Mouse (Mus musculus) cerebellum, postnatal 25 days (tissue): ENCODE data around the gene Tmem186.

ENCODE experiments used
- DNase-seq, 2 experiments: peaks; one replicate each; pipeline ENCODE4 v3.0.0; 2021; ENCODE audit warnings: mixed read lengths in 2 of 2

Tmem186 gene

DNA sequence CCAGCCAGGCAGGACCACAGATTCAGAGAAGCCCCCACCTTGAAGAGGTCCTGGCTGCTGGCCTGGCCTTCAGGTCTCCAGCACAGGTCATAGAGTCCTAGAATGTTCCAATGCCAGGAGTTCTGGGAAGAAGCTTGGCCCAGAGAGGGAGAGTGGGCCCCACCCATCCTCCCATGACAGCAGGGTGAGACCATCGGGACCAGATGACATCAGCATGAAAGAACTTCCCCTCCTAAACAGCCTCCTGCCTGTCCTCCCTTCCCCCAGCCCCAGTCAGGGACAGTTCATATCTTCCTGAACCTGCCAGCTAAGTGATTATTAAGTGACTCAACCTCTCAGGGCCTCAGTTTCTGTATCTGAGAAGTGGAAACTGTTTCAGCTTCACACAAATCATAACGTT is 28.9 kb upstream of the Tmem186 start:
- no peak for DNase-seq

DNA sequence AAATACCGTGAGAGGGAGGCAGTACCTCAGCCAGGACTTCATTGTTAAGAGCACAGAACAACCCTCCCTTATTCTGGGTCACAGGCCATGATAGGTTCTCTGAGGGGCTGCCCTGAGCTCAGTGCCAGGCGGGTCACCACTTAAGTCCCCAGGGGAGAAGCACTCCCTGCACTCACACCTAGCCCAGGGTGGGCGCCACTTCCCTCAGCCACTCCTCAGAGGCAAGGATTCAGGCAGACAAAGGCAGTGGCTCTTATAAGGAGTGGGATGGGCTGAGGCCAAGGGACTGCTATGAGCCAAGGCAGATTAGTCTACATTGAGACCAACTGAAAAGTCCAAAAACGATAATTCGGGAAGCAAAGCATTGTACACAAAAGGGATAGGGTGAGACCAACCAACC is 27.9 kb upstream of the Tmem186 start:
- DNase-seq: no peak

DNA sequence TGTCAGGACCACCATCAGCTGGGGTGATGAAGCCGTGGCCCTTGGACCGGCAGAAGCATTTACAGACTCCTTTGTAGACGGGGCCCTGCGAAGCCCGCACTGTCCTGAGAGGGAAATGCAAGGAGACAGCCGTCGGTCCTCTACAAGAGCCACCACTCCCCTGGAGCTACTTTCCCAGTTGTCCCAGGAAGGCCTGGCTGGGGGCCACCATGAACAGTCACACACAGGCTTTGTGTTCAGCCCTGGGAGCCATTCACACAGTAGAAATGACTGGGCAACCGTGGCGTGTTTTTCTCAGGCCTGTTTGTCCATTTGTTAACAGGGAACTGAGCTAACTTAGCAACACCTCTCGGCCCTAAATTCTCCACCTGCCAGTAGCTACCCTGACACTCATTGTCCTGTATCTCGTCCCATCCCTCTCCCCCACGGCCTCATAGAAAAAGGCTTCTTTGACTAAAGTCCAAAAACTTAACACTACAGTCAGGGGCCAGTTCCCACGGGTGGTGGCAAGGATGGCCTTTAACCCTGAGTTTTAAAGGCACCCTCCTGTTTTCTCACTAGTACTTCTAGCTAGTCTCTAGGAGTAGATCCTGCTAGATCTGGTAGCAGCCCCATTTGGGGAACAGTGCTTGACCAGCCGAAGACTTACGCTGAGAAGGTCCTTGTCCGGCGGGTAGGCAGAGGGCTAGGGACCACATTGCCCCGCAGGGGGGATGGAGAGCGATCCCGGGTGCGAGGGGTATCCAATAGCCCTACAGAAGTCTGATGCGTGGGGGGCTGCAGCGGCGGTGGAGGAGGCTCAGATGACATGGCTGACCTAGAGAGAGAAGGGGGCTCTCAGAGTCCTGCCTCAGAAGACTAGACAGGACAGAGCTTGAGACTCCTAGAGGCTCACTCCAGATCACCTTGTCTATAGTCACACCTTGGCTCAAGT is 26.4 kb upstream of the Tmem186 start:
- DNase-seq: no peak

DNA sequence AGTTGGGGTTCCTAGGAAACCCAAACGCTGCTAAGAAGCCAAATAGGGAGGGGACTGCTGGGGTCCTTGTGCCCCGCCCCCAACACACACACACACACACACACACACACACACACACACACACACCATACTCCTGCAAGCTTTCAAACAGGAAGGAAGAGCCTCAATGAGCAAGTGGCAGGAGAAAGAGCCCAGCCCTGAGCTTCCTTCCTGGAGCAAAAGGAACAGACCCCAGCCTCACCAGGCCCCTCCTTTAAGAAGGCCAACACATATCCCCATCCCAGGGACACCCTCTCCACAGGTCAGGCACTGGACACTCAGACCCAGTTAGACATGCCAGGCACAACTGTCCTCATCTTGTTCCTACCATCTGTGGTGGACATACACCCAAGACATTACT is 25.5 kb upstream of the Tmem186 start:
- DNase-seq: no peak

DNA sequence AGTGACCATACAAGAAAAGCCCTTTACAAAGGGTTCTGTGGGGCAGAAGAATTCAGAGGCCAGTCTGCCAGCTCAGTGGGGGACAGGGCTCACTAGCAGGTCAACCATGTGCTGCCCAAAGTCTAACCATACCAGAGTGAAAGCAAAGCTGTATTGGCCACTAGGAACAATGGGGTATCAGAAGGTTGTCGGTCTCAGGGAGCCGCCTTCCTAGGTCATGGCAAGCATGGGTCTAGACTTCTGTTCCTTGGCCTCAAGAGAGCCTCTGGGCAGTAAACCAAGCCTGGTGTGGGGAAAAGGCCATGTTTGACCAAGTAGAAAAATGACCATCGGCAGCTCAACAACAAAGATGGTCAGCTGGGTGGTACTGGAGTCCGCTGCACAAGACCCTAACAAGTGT is 21.3 kb upstream of the Tmem186 start:
- peak; percentile 44 to 66 for DNase-seq

DNA sequence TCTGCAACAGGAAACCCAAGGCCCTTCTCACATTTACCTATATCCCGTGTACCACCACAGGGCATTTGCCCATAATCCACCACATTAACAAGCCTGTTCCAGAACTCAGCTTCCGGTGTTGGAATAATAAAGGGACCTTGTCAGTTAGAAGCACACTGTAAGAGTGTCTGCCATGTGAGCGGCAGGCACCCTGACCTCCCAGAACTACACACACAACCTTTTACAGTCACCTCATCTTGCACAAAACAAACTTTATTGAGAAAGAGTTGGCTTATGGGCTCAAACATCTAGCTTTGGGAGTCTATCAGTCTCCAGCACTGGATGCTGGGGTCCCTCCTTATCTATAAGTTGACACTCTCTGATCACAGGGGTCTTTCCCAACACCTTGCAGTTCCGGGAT is 20.8 kb upstream of the Tmem186 start:
- no peak for DNase-seq

DNA sequence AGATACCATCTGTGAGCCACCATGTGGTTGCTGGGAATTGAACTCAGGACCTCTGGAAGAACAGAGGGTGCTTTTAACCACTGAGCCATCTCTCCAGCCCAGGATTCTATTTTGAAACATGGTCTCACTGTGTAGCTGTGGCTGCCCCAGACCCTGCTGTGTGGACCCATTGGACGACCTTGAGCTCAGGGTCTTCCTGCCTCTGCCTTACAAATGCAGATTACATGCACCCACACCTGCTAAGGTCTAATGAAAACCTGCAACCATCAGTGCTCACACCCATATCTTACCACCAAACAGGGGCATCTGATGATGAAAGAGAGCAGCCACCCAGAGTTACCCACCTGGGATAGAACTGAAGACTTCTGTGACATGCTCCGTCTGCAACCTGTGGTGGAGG is 18.7 kb upstream of the Tmem186 start:
- no peak for DNase-seq

DNA sequence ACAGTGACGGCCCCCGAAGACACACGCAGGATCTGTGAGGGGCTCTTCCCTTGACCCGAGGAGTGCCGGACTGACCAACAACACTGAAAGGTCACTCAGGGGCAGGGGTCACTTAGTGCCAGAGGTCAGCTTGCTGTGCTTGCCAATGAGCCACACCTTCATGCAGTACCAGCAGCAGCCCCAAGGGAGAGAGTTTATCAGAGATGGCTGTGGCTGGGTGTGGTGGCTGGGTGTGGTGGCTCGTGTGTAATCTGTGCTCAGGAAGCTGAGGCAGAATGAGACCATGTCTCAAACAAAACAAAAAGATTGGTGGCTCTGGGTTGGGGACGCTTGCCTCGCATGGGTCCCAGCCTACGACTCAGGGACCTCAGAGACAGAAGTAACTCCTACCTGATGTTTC is 18.1 kb upstream of the Tmem186 start:
- DNase-seq: no peak

DNA sequence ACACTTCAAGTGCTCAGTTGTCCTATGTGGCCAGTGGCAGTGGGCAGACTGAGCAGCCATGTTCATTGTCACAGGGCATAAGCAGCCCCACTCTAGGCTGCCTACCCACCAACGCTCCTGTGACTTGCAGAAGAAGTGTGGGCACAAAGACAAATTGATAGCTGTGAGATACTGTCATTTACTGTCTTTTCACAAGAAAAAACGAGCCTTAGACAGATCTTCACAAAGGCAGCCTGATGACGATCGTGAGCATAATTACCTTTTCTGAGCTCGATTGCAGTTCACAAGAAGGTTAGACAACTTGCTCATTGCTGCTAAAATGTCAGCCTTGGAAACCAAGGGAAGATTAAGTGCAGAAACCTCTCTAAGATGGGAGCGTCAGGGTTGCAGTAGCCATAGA is 17.6 kb upstream of the Tmem186 start:
- DNase-seq: no peak

DNA sequence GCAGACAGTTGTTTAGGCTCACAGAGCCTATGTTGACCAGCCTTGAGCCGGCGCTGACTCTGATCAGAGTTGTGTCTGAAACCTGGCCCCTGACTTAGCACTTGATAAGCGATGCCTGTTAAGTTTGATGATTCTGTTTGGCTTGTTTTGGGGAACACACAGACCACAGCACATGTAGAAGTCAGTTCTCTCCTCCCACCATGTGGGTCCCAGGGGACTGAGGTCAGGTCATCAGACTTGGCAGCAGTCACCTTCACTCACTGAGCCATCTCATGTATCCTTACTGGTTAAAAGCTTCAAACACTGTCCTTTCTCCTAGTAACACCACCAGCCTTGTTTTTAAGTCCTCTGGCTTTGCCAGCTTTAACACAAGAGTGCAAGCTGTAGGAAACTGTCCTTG is 12.5 kb upstream of the Tmem186 start:
- no peak for DNase-seq

DNA sequence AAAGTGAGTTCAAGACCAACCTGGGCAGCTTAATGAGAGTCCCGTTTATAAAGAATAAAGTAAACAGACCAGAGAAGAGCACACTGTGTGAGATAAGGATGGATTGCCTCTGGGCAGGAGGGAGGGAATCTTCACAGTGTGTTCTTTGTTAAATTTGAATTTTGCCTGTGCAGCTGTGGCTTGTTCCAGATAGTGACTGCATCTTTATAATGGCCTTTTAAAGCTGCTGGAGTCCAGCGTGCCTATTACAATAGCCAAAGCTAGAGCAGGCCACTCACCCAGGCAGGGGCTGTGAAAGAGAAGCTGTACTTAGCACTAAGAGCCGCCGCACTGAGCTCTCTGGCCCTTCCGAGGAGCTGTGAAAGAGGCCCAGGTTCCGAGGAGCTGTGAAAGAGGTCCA is 8.0 kb upstream of the Tmem186 start:
- no peak for DNase-seq

DNA sequence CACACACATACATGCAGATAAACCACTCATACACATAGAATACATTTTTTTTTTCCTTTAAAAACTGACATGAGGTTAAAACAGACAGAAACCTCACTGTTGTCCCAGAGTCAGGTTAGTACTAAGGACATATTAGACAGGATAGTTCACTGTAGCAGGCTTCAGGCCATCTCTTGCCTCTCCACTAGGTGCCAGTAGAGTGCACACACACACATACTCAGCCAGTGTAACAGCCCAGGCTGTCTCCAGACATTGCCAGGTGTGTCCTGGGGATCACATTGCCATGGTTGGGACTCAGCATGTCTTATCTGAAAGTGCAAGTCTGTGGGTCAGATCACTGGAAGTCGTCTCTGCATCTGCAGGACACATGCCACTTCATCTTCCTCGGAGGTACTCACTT is 6.3 kb upstream of the Tmem186 start:
- peak; percentile 35 to 67 for DNase-seq

DNA sequence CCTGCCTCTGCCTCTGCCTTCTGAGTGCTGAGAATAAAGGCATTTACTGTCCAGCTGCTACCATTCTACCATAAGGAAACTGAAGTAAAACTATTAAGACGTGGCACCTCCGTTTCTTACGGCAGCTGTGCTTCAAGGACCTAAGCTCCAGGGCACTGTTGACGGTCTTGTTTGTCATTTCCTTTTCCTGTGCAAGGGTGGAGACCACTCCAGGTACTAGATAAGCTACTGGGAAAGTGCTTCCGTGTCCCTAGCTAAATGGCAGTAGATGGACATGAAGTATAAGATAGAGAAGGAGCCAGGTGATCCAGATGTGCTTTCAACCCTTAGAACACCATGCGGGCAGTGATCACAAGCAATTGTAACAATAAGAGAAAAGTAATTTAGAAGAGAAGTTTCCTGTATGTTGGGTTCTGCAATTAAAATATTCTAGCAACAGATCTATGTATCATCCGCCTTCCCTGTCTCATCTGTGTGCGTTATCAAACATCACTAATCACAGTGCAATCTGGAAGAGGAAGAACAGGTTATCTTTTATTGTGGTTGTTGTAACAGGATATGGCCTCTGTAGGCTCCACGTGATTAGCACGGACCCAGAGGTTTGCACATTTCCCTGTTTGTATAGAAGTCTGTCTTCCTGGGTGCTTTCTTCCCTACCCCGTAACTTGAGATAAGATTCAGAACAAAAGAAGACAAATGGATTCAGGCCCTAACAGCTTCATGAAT is 2.1 kb upstream of the Tmem186 start:
- no peak for DNase-seq

DNA sequence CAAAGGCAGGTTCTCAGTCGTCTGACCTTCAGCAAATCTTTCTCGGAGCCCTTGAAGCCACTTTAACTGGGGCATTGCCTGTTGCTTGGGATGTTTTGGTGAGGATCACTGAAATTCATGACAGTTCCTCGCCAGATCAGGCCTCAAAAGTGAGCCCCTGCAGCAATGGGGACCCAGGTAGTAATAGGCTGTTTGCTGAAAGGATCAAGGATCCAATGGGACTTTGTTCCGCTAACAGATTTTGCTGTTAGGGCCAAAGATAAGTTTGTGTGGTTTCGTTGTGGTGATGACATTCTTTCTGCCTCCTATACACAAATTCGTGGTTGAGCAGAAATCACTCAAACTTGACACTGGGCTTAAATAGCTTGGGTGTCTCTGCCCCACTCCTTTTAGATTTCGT is 619 bp upstream of the Tmem186 start:
- no peak for DNase-seq

DNA sequence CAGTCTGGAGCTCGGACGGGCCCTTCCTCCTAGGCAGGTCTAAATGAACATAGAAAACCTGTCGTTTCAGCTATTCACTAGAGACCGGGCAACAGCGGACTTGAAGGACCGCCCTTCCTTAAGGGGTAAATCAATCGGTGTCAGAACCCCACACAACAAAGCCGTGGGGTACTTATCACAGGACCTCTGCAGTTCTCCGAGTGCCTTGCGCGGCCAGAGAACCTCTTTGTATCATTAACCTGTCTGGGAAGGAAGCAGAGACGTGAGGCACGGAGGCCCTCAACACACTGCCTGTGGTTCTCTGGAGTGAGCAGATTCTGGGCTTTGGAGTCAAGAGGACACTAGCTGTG is 670 bp downstream of the Tmem186 start:
- DNase-seq: no peak

DNA sequence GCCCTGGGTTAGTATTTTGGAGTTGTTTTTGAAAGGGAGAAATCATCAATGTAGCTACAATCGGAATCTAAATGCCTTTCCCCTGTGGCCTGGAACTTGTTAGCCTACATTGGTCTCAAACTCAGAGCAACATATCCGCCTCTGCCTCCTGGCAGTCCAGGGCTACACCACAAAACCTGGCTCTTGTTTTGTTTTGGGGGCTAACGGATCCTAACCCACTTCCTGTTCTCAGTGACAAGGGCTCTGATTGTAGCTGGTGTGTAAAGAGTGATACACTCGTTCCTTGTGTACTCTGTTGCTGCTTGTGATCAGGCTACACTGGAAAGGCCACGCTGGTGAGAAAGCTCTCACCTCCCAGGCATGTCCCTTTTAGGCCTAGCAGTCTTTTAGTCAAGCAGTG is 6.1 kb downstream of the Tmem186 start:
- no peak for DNase-seq

DNA sequence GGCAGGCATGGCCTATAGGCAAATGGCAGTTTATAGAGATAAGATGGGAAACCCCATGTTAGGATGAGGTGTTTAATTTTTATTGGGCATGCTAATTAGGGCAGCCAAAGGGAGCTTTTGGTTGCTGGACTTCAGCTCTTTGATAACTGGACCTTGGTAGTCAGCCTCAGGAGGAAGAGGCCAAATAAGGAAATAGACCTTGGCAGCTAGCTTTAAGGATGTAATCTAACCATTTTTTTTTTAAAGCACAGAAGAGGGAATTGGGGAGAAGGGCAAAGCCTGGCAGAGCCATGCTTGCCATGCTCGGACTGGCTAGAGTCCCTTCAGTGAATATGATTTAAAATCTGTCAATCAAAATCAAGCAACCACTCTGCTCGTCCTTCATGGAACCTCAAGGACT is 7.1 kb downstream of the Tmem186 start:
- no peak for DNase-seq

DNA sequence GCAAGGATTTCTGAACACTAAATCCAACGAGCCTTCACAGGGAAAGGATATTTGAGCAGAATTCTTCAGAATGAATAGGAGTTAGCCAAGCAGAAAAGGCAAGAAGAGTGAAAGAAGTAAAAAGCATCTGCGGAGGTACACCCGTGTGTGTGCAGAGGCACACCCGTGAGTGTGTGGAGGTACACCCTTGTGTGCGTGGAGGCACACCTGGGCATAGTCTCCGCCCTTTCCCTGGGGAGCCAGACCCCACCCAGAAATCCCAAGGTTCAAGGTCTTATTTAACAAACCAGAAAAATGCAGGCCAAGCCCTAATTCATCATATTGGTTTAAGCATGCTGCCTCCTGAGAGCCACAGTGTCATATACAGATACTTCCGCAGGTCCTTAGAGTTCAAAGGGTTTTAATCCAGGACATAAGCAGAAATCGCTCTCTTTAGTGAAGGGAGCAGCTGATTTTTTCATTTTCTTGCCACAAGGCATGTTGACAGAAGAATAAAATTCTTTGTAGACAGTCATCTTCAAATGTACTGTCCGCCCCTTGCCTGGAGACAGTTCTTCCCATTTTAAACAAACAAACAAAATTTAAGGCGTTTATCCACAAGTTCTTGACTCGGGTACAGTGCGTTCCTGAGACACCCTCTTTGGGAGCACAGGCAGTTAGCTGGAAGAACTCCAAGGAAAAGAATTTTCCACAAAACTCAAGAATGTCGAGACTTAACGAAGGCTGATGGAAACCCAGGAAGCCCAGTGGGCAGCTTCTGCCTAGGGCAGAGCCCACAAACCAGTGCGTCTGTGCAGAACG is 17.0 kb downstream of the Tmem186 start:
- no peak for DNase-seq

DNA sequence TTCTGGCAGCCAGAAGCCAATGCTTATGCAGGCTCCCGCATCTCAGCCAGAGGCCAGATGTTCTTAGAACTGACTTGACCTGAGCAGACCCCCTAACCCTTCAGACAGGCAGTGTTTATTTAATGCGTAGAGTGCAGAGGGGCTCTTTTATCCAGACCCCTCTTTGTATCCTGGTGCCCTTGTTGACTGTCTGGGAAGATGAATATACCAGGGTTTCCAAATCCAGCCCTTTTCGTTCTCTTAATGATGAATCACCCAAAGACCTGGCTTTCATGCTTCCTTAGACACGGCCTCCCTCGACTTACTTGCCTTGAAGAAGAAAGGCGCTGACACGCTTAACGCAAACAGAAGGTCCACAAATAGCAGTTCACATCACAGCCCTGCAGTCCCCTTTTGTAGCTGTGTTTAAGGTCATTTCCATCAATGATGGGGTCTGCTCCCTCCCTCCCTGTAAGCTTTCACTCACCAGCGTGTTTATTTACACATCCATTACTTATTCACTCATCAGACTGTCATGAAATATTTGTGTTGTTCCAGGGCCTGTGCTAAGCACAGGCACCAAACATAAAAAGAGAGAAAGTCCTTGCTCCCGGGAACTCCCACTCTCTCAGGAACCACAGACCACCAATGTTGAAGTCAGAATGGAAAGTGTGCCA is 17.7 kb downstream of the Tmem186 start:
- no peak for DNase-seq

DNA sequence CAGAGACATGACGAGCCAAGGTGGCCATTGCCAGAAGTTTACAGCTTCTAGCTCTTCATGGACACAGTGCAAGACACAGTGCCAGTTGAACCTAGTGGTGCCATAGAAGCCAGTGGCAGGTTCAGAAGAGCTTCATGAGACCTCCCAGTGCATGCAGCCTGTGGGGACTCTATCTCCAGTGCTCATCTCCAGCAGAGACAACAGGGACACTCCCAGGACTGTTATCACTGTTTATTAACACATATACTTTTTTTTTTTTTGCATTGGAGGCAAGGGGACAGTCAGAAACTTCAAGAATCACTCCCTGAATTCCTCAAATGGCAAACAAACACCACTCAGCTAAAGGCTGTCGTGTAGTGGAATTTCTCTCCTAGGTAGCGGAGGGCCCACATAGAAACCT is 24.1 kb downstream of the Tmem186 start:
- DNase-seq: no peak

DNA sequence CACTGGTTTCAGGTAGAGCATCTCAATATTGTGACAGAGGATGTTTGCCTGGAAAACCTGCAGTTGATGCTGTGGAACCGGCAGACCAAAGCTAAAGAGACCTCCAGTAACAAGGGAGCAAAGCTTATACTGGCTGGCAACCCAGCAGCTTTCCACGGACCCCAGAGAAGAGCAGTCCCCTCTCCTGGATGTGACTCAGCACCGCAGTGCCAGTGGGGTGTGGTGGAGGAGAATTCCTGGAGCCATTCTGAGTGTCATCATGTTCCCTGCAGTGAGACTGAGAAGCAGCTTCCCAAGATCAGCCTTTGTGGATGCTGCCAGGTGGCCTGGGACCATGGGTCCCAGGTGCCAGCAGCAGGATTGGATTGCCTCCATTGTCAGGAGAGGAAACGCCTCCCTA is 24.5 kb downstream of the Tmem186 start:
- DNase-seq: peak; percentile 10 to 13

DNA sequence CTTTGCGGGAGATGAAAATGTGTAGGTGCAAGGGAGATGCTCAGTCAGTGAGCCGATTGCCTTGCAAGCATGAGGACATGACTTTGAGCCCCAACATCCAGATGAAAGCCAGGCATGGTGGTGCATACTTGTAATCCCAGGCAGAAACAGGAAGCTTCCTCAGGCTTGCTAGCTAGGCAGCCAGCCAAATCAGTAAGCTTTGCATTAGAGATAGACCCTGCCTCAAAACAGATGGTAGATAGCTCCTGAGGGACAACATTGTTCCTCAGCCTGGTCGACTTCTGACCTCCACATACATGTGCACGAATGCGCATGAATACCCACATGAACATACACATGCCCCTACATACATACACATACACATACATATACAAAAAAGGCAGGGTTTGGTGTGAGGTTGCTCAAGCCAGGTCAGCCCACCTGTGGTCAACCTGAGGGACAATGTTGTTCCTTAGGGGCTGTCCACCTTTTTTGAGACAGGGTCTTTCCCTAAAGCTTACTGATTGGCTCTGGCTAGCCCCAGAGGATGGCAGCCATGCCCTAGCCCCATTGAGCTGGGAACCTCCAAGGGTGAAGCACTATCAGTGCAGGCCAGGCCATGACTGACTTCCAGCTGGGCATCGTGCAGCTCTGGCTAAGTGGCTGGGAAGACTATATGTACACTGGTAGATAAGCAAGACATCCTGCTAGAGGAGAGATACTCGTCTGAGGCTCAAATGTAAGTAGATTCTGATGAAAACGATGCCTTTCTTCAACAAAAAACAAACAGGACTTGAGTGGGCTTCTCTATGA is 25.1 kb downstream of the Tmem186 start:
- no peak for DNase-seq
